Mouse (Mus musculus) gastrocnemius, adult 18-20 months (tissue): Measurements from ENCODE around the gene Dmwd. TPM values are rescaled to one million over a fixed set of nuclear protein-coding genes. Genes with fewer than 3 reads are reported as not detected.
A peak's percentile ranks its signal among the peaks of the same experiment; 100 is the strongest.

ENCODE experiments used
- microRNA-seq: library from miRNA; unstranded; fragments of <30 nt; microRNA quantifications from one replicate; pipeline ENCODE4 v1.2.0, GENCODE M21; 2021
- total RNA-seq, 2 experiments: library from RNA; stranded (reverse); gene quantifications; 2 replicates each; pipeline ENCODE4 v1.2.3; 2021

The Dmwd gene
- total RNA-seq, 2 experiments from 2014 or later, result 33.8 to 39.1 TPM

Small RNA genes within 50 kb of the gene (microRNA-seq; reads per million reads assigned to microRNA genes)
- gene Mir3100, result 9.9 reads per million, percentile 24 among the genes with 10 or more reads in this experiment

Other genes starting within 250 kb of the Dmwd start
- gene Mill2, start 236.3 kb upstream of the Dmwd start, total RNA-seq, result 1 to 10 TPM; 1.8 to 3.0 TPM
- under 1 TPM in 1 of 2 experiments, not detected in 1; 0.37 TPM for gene Pglyrp1, start 204.9 kb upstream of the Dmwd start, total RNA-seq
- gene Ccdc61, start 165.8 kb upstream of the Dmwd start, total RNA-seq, result 1 to 10 TPM; 3.6 to 5.6 TPM
- 1 to 10 TPM; 1.1 to 1.9 TPM for gene Nova2, start 150.3 kb upstream of the Dmwd start, total RNA-seq
- not detected for gene Nanos2, start 88.8 kb upstream of the Dmwd start, total RNA-seq
- gene Mypop, start 85.0 kb upstream of the Dmwd start, total RNA-seq, result 1 to 10 TPM; 8.7 to 8.9 TPM
- 10 to 100 TPM; 18.3 to 18.5 TPM for gene Irf2bp1, start 72.2 kb upstream of the Dmwd start, total RNA-seq
- gene Foxa3, start 52.7 kb upstream of the Dmwd start, total RNA-seq, result under 1 TPM in 1 of 2 experiments, not detected in 1; 0.09 TPM
- gene Sympk, start 51.9 kb upstream of the Dmwd start, total RNA-seq, result 10 to 100 TPM; 74.1 to 74.6 TPM
- not detected for gene Rsph6a, start 21.5 kb upstream of the Dmwd start, total RNA-seq
- gene Dmpk, start 7.6 kb downstream of the Dmwd start, total RNA-seq, result 100 to 1,000 TPM; 232 to 265 TPM
- 1 to 10 TPM; 1.7 to 2.1 TPM for gene Six5, start 18.4 kb downstream of the Dmwd start, total RNA-seq
- not detected for gene Gm4969, start 42.1 kb downstream of the Dmwd start, total RNA-seq
- 1 to 10 TPM; 2.2 to 2.6 TPM for gene Fbxo46, start 43.6 kb downstream of the Dmwd start, total RNA-seq
- gene Qpctl, start 73.1 kb downstream of the Dmwd start, total RNA-seq, result 1 to 10 TPM; 1.9 to 2.0 TPM
- 10 to 100 TPM; 50.5 to 55.4 TPM for gene Snrpd2, start 73.5 kb downstream of the Dmwd start, total RNA-seq
- not detected for gene Gipr, start 89.9 kb downstream of the Dmwd start, total RNA-seq
- 10 to 100 TPM; 13.9 to 15.0 TPM for gene Eml2, start 100.2 kb downstream of the Dmwd start, total RNA-seq
- gene Gpr4, start 136.3 kb downstream of the Dmwd start, total RNA-seq, result 1 to 10 TPM; 1.3 to 3.3 TPM
- 10 to 100 TPM; 41.3 to 47.1 TPM for gene Opa3, start 152.1 kb downstream of the Dmwd start, total RNA-seq
- gene Vasp, start 195.6 kb downstream of the Dmwd start, total RNA-seq, result 10 to 100 TPM; 11.6 to 22.2 TPM
- gene Ppm1n, start 203.8 kb downstream of the Dmwd start, total RNA-seq, result under 1 TPM; 0.30 to 0.36 TPM
- 1,000 to 10,000 TPM; 1,025 to 1,102 TPM for gene Rtn2, start 206.4 kb downstream of the Dmwd start, total RNA-seq
- gene Fosb, start 233.8 kb downstream of the Dmwd start, total RNA-seq, result 1 to 10 TPM in 1 of 2 experiments, under 1 TPM in 1; 0.57 to 2.5 TPM